Comparison of ENCODE assay signal across 8 mouse cellular contexts in genomic region chr5:77170593-77170992, GRCm38 (mm10). TPM values are rescaled to one million over a fixed set of nuclear protein-coding genes. Genes with fewer than 3 reads are reported as not detected.
DNase-seq lines count a peak whose midpoint lies in the region; ATAC-seq lines count a peak whose summit lies in the region.

No protein-coding gene starts in this region.

- peak; percentile 23 for DNase-seq in adrenal gland, adult 2 months
- no peak for DNase-seq in adrenal gland, postnatal 4 days (ENCODE audit: low spot score in 2 of 2)
- peak; percentile 16 to 53 for DNase-seq in layer of hippocampus, adult 18-20 months (ENCODE audit: low spot score in 2 of 2)
- no peak for DNase-seq in layer of hippocampus, postnatal 25 days (ENCODE audit: extremely low spot score in 1 of 2, low spot score in 1 of 2)
- DNase-seq in induced T-regulatory cell, adult 2 months (ENCODE audit: low read depth), result peak; percentile 86
- DNase-seq in retina, adult 2 months (ENCODE audit: low read depth, low spot score), result peak; percentile 18
- DNase-seq in gastrocnemius, postnatal 4 days (ENCODE audit: low spot score in 2 of 2), result no peak

- peak; percentile 82 for ATAC-seq in activated CD4-positive, CD25-positive, alpha-beta regulatory T cell, adult 4 months

RNA-seq across cellular contexts. Expression of gene Spink2, which starts 40.7 kb away (rescaled TPM):
- under 1 TPM in 1 of 2 experiments, not detected in 1; 0.52 TPM for total RNA-seq in adrenal gland, adult 2 months (2021)
- polyA plus RNA-seq in adrenal gland, adult 2 months (2012; rRNA removed), result 0.20 TPM in 1 of 2 replicates, not detected in the other
- total RNA-seq in adrenal gland, postnatal 4 days (2021), result under 1 TPM in 1 of 2 experiments, not detected in 1; 0.54 TPM
- total RNA-seq in layer of hippocampus, adult 18-20 months (2021), result not detected
- not detected for total RNA-seq in layer of hippocampus, postnatal 25 days (2021)
- under 1 TPM in 1 of 2 experiments, not detected in 1; 0.73 TPM for polyA plus RNA-seq in activated CD4-positive, CD25-positive, alpha-beta regulatory T cell, adult 4 months (2017; shearing (Covaris generic))
- total RNA-seq in gastrocnemius, postnatal 4 days (2021), result 1 to 10 TPM; 2.7 to 4.0 TPM

RNA-seq across cellular contexts. Expression of gene Hopx, which starts 55.7 kb away (rescaled TPM):
- total RNA-seq in adrenal gland, adult 2 months (2021), result 1 to 10 TPM; 1.8 to 3.4 TPM
- polyA plus RNA-seq in adrenal gland, adult 2 months (2012; rRNA removed), result 4.0 and 8.8 TPM in 2 replicates
- total RNA-seq in adrenal gland, postnatal 4 days (2021), result 1 to 10 TPM; 4.8 to 7.2 TPM
- total RNA-seq in layer of hippocampus, adult 18-20 months (2021), result 10 to 100 TPM; 82.2 to 84.9 TPM
- 10 to 100 TPM; 86.3 to 89.3 TPM for total RNA-seq in layer of hippocampus, postnatal 25 days (2021)
- 10 to 100 TPM; 17.5 to 20.6 TPM for polyA plus RNA-seq in activated CD4-positive, CD25-positive, alpha-beta regulatory T cell, adult 4 months (2017; shearing (Covaris generic))
- 10 to 100 TPM; 15.1 to 16.1 TPM for total RNA-seq in gastrocnemius, postnatal 4 days (2021)

Comparison
In these comparisons a context has a peak if more than half of its experiments do, and no peak if none do; other contexts are left out.
1. DNase-seq: peak in adrenal gland, adult 2 months (single experiment), layer of hippocampus, adult 18-20 months (2 of 2), induced T-regulatory cell, adult 2 months (single experiment) and retina, adult 2 months (single experiment); none in adrenal gland, postnatal 4 days (0 of 2), layer of hippocampus, postnatal 25 days (0 of 2) and gastrocnemius, postnatal 4 days (0 of 2).
2. RNA of gene Hopx, which starts 55.7 kb away (total RNA-seq): 86.3 to 89.3 TPM in layer of hippocampus, postnatal 25 days and 82.2 to 84.9 TPM in layer of hippocampus, adult 18-20 months; 15.1 to 16.1 TPM in gastrocnemius, postnatal 4 days, 4.8 to 7.2 TPM in adrenal gland, postnatal 4 days and 1.8 to 3.4 TPM in adrenal gland, adult 2 months; every median in the first group is over 4 times any median in the second.